Mouse (Mus musculus): ENCODE results near the gene Scaper.
A peak's percentile ranks its signal among the peaks of the same experiment; 100 is the strongest.

Gene Scaper

GRCm38 (mm10) chr9:55540888-55541287 is 397.0 kb downstream of the Scaper start:
- DNase-seq (ENCODE audit: low spot score in 2 of 2): peak in 1 of 2 experiments; percentile 70

GRCm38 (mm10) chr9:55540391-55540770 is 397.5 kb downstream of the Scaper start:
- no peak for DNase-seq (ENCODE audit: low spot score in 2 of 2)

- no peak for DNase-seq (ENCODE audit: low spot score in 2 of 2)
Measured at GRCm38 (mm10) chr9:55539661-55540390, 398.1 kb downstream of the Scaper start.

- DNase-seq (ENCODE audit: low spot score in 2 of 2): no peak
Measured at GRCm38 (mm10) chr9:55539006-55539405, 398.9 kb downstream of the Scaper start.

- DNase-seq (ENCODE audit: low spot score in 2 of 2): no peak
Measured at GRCm38 (mm10) chr9:55538377-55538776, 399.5 kb downstream of the Scaper start, which contains the start of gene Isl2. TSS of gene Isl2 (plus strand) at chr9:55538672.

- peak in 1 of 2 experiments; percentile 78 for DNase-seq (ENCODE audit: low spot score in 2 of 2)
Measured at GRCm38 (mm10) chr9:55535907-55536306, 402.0 kb downstream of the Scaper start.

GRCm38 (mm10) chr9:55525716-55526115 is 412.2 kb downstream of the Scaper start:
- peak in 1 of 2 experiments; percentile 66 for DNase-seq (ENCODE audit: low spot score in 2 of 2)

- DNase-seq (ENCODE audit: low spot score in 2 of 2): peak; percentile 95 to 97
Measured at GRCm38 (mm10) chr9:55512027-55512543, 425.8 kb downstream of the Scaper start, which contains the start of gene Etfa. TSS of gene Etfa (minus strand) at chr9:55512243.

- DNase-seq (ENCODE audit: low spot score in 2 of 2): peak in 1 of 2 experiments; percentile 65
Measured at GRCm38 (mm10) chr9:55511521-55511993, 426.4 kb downstream of the Scaper start.

GRCm38 (mm10) chr9:55510651-55511235 is 427.2 kb downstream of the Scaper start:
- DNase-seq (ENCODE audit: low spot score in 2 of 2): no peak

GRCm38 (mm10) chr9:55509731-55510130 is 428.2 kb downstream of the Scaper start:
- no peak for DNase-seq (ENCODE audit: low spot score in 2 of 2)

- no peak for DNase-seq (ENCODE audit: low spot score in 2 of 2)
Measured at GRCm38 (mm10) chr9:55508701-55509100, 429.2 kb downstream of the Scaper start.

GRCm38 (mm10) chr9:55507922-55508321 is 430.0 kb downstream of the Scaper start:
- DNase-seq (ENCODE audit: low spot score in 2 of 2): no peak
